Mouse (Mus musculus) hindbrain, embryonic 11.5 days (tissue): ENCODE results near the gene Cbx1. TPM values are rescaled to one million over a fixed set of nuclear protein-coding genes. Genes with fewer than 3 reads are reported as not detected.
A peak's percentile ranks its signal among the peaks of the same experiment; 100 is the strongest.

Source experiments
- ATAC-seq: fragments of 200-750 bp; cut with Nextera tagmentation; 2 replicates; pipeline ENCODE4 v1.8.0; 2017; ENCODE audit warnings: mild to moderate bottlenecking, moderate TSS enrichment, moderate library complexity; ENCODE audit not compliant: low FRiP score
- DNase-seq: peaks from one replicate; pipeline ENCODE4 v3.0.0-alpha.2; 2015; ENCODE audit warnings: low spot score
- H3K27ac ChIP-seq: fragments of 300-500 bp; sonication (generic); 2 replicates; pipeline ENCODE4 v1.5.1; 2014; ENCODE audit warnings: mild to moderate bottlenecking, low read depth, low read length
- H3K27me3 ChIP-seq: fragments of 300-500 bp; sonication (generic); 2 replicates; pipeline ENCODE4 v1.6.1; 2014; ENCODE audit warnings: mild to moderate bottlenecking, low read length, moderate library complexity, mixed read lengths; ENCODE audit not compliant: control insufficient read depth, insufficient read depth
- H3K36me3 ChIP-seq: fragments of 300-500 bp; sonication (generic); 2 replicates; pipeline ENCODE4 v1.6.1; 2014; ENCODE audit warnings: mild to moderate bottlenecking, low read length, moderate library complexity, mixed read lengths; ENCODE audit not compliant: control insufficient read depth, insufficient read depth
- H3K4me1 ChIP-seq: fragments of 300-500 bp; sonication (generic); replicated peaks from 2 replicates; pipeline ENCODE4 v1.6.1; 2014; ENCODE audit warnings: low read length, mixed read lengths; ENCODE audit not compliant: control insufficient read depth, insufficient read depth
- H3K4me2 ChIP-seq: fragments of 300-500 bp; sonication (generic); replicated peaks from 2 replicates; pipeline ENCODE4 v1.6.1; 2014; ENCODE audit warnings: mild to moderate bottlenecking, low read depth, low read length
- H3K4me3 ChIP-seq: fragments of 300-500 bp; sonication (generic); 2 replicates; pipeline ENCODE4 v1.5.1; 2014; ENCODE audit warnings: low read depth, low read length
- H3K9ac ChIP-seq: fragments of 300-500 bp; sonication (generic); 2 replicates; pipeline ENCODE4 v1.6.1; 2014; ENCODE audit warnings: low read depth, low read length
- H3K9me3 ChIP-seq: fragments of 300-500 bp; sonication (generic); 2 replicates; pipeline ENCODE4 v1.6.1; 2016; ENCODE audit warnings: low read length; ENCODE audit not compliant: control insufficient read depth
- WGBS: fragments of 180-500 bp; shearing (Covaris S2); extraction: QIAGEN DNeasy Blood & Tissue Kit; methylation state at CpG from one replicate; pipeline ENCODE4 v1.1.7; 2014; 5-methylcytosine and 5-hydroxymethylcytosine counted together
- polyA plus RNA-seq: library from polyadenylated mRNA; unstranded; fragments of >200 nt; fragmentation: Nextera tagmentation; extraction: Ambion mirVana; gene quantifications from 2 replicates; pipeline ENCODE4 v1.2.1, GENCODE M21; 2014

Cbx1 gene
- polyA plus RNA-seq, 1 experiment from 2014 or later, result 158 TPM

GRCm38 (mm10) chr11:96824783-96825495 lies 36.0 kb downstream of the Cbx1 start:
- H3K4me2 ChIP-seq, result peak overlapping the region; percentile 90; the same call in 1 of the 2 replicates
- 0 out of 2 replicates have a peak, but pooled peaks cover 16% of the 10 kb centered on the region for H3K36me3 ChIP-seq
- ATAC-seq (no peak), DNase-seq (no peak)
- no peak overlapping the region for H3K4me3 ChIP-seq
- peak overlapping the region; percentile 56 for H3K9ac ChIP-seq
- H3K27ac ChIP-seq, result peak overlapping the region; percentile 90
- peaks cover 12% of the 10 kb centered on the region for H3K4me1 ChIP-seq
- H3K27me3 ChIP-seq, result no peaks in the 10 kb centered on the region
- WGBS, result 46% methylated on average over 7 of the region's 7 CpGs
- H3K9me3 ChIP-seq, result no peaks in the 10 kb centered on the region

- no peaks in the 10 kb centered on the region for H3K27me3 ChIP-seq
- peak overlapping the region; percentile 24; the same call in 1 of the 2 replicates for H3K27ac ChIP-seq
- 0 out of 2 replicates have a peak, but pooled peaks cover 6% of the 10 kb centered on the region for H3K36me3 ChIP-seq
- DNase-seq, result no peak
- H3K9ac ChIP-seq, result peak overlapping the region; percentile 40
- H3K9me3 ChIP-seq, result no peaks in the 10 kb centered on the region
- 80% methylated on average over 2 of the region's 2 CpGs for WGBS
- H3K4me3 ChIP-seq, result no peak overlapping the region
- no peak for ATAC-seq
- peak overlapping the region; percentile 17; the same call in 1 of the 2 replicates for H3K4me2 ChIP-seq
- peaks cover 12% of the 10 kb centered on the region for H3K4me1 ChIP-seq
Measured at GRCm38 (mm10) chr11:96826481-96826880, 37.6 kb downstream of the Cbx1 start.

GRCm38 (mm10) chr11:96827062-96827581 lies 38.2 kb downstream of the Cbx1 start:
- ATAC-seq, result no peak
- no peak overlapping the region for H3K27ac ChIP-seq
- H3K27me3 ChIP-seq, result no peaks in the 10 kb centered on the region
- H3K4me3 ChIP-seq, result no peak overlapping the region
- H3K9me3 ChIP-seq, result no peaks in the 10 kb centered on the region
- H3K36me3 ChIP-seq, result 0 out of 2 replicates have a peak, but pooled peaks cover 3% of the 10 kb centered on the region
- peak overlapping the region; percentile 3; the same call in 1 of the 2 replicates for H3K4me2 ChIP-seq
- no peak overlapping the region for H3K9ac ChIP-seq
- 92% methylated on average over 12 of the region's 12 CpGs for WGBS
- no peak for DNase-seq
- H3K4me1 ChIP-seq, result peaks cover 12% of the 10 kb centered on the region

- 84% methylated on average over 9 of the region's 9 CpGs for WGBS
- Histone ChIP-seq H3K4me2 (0 out of 2 replicates have a peak overlapping the region, but pooled peaks have one; percentile 21), H3K27ac (no peak overlapping the region), H3K9ac (no peak overlapping the region), H3K9me3 (no peaks in the 10 kb centered on the region), H3K4me3 (no peak overlapping the region), H3K4me1 (peaks cover 12% of the 10 kb centered on the region), H3K27me3 (no peaks in the 10 kb centered on the region), H3K36me3 (0 out of 2 replicates have a peak, but pooled peaks cover 3% of the 10 kb centered on the region)
- DNase-seq (no peak), ATAC-seq (no peak)
Measured at GRCm38 (mm10) chr11:96827917-96828316, 39.0 kb downstream of the Cbx1 start.

GRCm38 (mm10) chr11:96828881-96829280 lies 40.0 kb downstream of the Cbx1 start:
- H3K4me1 ChIP-seq, result peaks cover 8% of the 10 kb centered on the region
- WGBS, result 19% methylated on average over 10 of the region's 10 CpGs
- ATAC-seq, result no peak

GRCm38 (mm10) chr11:96829403-96829812 lies 40.5 kb downstream of the Cbx1 start:
- Histone ChIP-seq H3K9me3 (no peaks in the 10 kb centered on the region), H3K27me3 (no peaks in the 10 kb centered on the region), H3K4me1 (peaks cover 4% of the 10 kb centered on the region), H3K4me2 (peak overlapping the region; percentile 73), H3K27ac (peak overlapping the region; percentile 96), H3K4me3 (peak overlapping the region; percentile 74), H3K36me3 (0 out of 2 replicates have a peak, but pooled peaks cover 3% of the 10 kb centered on the region), H3K9ac (peak overlapping the region; percentile 88)
- ATAC-seq (peak; percentile 58), DNase-seq (no peak)
- WGBS, result under 1% methylated on average over 30 of the region's 33 CpGs

More at GRCm38 (mm10) chr11:96828881-96829280, 40.0 kb downstream of the Cbx1 start:
- peak overlapping the region; percentile 73 for H3K4me2 ChIP-seq
- H3K4me3 ChIP-seq, result peak overlapping the region; percentile 74
- H3K27me3 ChIP-seq, result no peaks in the 10 kb centered on the region
- H3K9me3 ChIP-seq, result no peaks in the 10 kb centered on the region
- H3K36me3 ChIP-seq, result 0 out of 2 replicates have a peak, but pooled peaks cover 3% of the 10 kb centered on the region
- peak overlapping the region; percentile 88 for H3K9ac ChIP-seq
- no peak for DNase-seq
- peak overlapping the region; percentile 96; the same call in 1 of the 2 replicates for H3K27ac ChIP-seq

- Histone ChIP-seq H3K27me3 (no peaks in the 10 kb centered on the region), H3K27ac (peak within 1 kb of the TSS; percentile 96), H3K4me2 (peak within 1 kb of the TSS; percentile 73), H3K4me3 (peak within 1 kb of the TSS; percentile 74), H3K9ac (peak within 1 kb of the TSS; percentile 88), H3K9me3 (no peaks in the 10 kb centered on the region), H3K36me3 (0 out of 2 replicates have a peak, but pooled peaks cover 3% of the 10 kb centered on the region), H3K4me1 (no peaks in the 10 kb centered on the region; the same call in 1 of the 2 replicates)
- DNase-seq (peak; percentile 95), ATAC-seq (peak; percentile 100)
- under 1% methylated on average over 51 of the region's 51 CpGs for WGBS
Measured at GRCm38 (mm10) chr11:96829813-96830538, 41.0 kb downstream of the Cbx1 start, which contains the start of gene Nfe2l1. TSS of gene Nfe2l1 (minus strand) at chr11:96829968.

- H3K36me3 ChIP-seq, result 0 out of 2 replicates have a peak, but pooled peaks cover 3% of the 10 kb centered on the region
- peak overlapping the region; percentile 74 for H3K4me3 ChIP-seq
- H3K4me1 ChIP-seq, result no peaks in the 10 kb centered on the region; the same call in 1 of the 2 replicates
- H3K4me2 ChIP-seq, result peak overlapping the region; percentile 66
- no peak for DNase-seq
- H3K9ac ChIP-seq, result peak overlapping the region; percentile 62
- WGBS, result 22% methylated on average over 13 of the region's 13 CpGs
- H3K9me3 ChIP-seq, result no peaks in the 10 kb centered on the region
- no peak for ATAC-seq
- no peaks in the 10 kb centered on the region for H3K27me3 ChIP-seq
- H3K27ac ChIP-seq, result peak overlapping the region; percentile 94
Measured at GRCm38 (mm10) chr11:96830539-96831216, 41.8 kb downstream of the Cbx1 start.
